Mouse (Mus musculus): Measurements from ENCODE around the gene Map6. TPM values are rescaled to one million over a fixed set of nuclear protein-coding genes. Genes with fewer than 3 reads are reported as not detected.

Map6 gene
- polyA plus RNA-seq, 1 experiment from 2014 or later: 5.0 TPM

GRCm38 (mm10) chr7:99328847-99329246 lies 61.6 kb downstream of the Map6 start:
- Histone ChIP-seq H3K36me3 (ENCODE audit: control insufficient read depth, insufficient read depth, low read length) (no peaks in the 10 kb centered on the region), H3K9me3 (replicated peaks; ENCODE audit: control insufficient read depth, low read length) (no peaks in the 10 kb centered on the region)
- 63% methylated on average over 4 of the region's 4 CpGs for WGBS

GRCm38 (mm10) chr7:99330012-99330411 lies 62.8 kb downstream of the Map6 start:
- Histone ChIP-seq H3K4me3 (replicated peaks; ENCODE audit: low read length) (no peak overlapping the region), H3K27me3 (ENCODE audit: control insufficient read depth, insufficient read depth, low read length) (no peaks in the 10 kb centered on the region), H3K9me3 (replicated peaks; ENCODE audit: control insufficient read depth, low read length) (no peaks in the 10 kb centered on the region), H3K9ac (ENCODE audit: low read length) (no peak overlapping the region), H3K36me3 (ENCODE audit: control insufficient read depth, insufficient read depth, low read length) (no peaks in the 10 kb centered on the region), H3K4me2 (ENCODE audit: low read depth, low read length) (no peak overlapping the region), H3K4me1 (ENCODE audit: control insufficient read depth, insufficient read depth, low read length) (no peaks in the 10 kb centered on the region), H3K27ac (ENCODE audit: low read length) (no peak overlapping the region)
- no peak for ATAC-seq (ENCODE audit: insufficient read depth, low FRiP score)
- WGBS: 76% methylated on average over 5 of the region's 5 CpGs

More at GRCm38 (mm10) chr7:99328847-99329246, 61.6 kb downstream of the Map6 start:
- no peak overlapping the region for H3K9ac ChIP-seq (ENCODE audit: low read length)
- no peak for ATAC-seq (ENCODE audit: insufficient read depth, low FRiP score)
- H3K4me2 ChIP-seq (ENCODE audit: low read depth, low read length): no peak overlapping the region
- no peak overlapping the region for H3K27ac ChIP-seq (ENCODE audit: low read length)
- H3K4me1 ChIP-seq (ENCODE audit: control insufficient read depth, insufficient read depth, low read length): no peaks in the 10 kb centered on the region
- no peaks in the 10 kb centered on the region for H3K27me3 ChIP-seq (ENCODE audit: control insufficient read depth, insufficient read depth, low read length)
- H3K4me3 ChIP-seq (replicated peaks; ENCODE audit: low read length): no peak overlapping the region

GRCm38 (mm10) chr7:99332774-99333480 lies 65.7 kb downstream of the Map6 start:
- Histone ChIP-seq H3K4me1 (ENCODE audit: control insufficient read depth, insufficient read depth, low read length) (no peaks in the 10 kb centered on the region), H3K4me2 (ENCODE audit: low read depth, low read length) (no peak overlapping the region), H3K27ac (ENCODE audit: low read length) (no peak overlapping the region), H3K9me3 (replicated peaks; ENCODE audit: control insufficient read depth, low read length) (no peaks in the 10 kb centered on the region), H3K36me3 (ENCODE audit: control insufficient read depth, insufficient read depth, low read length) (no peaks in the 10 kb centered on the region), H3K27me3 (ENCODE audit: control insufficient read depth, insufficient read depth, low read length) (no peaks in the 10 kb centered on the region), H3K4me3 (replicated peaks; ENCODE audit: low read length) (no peak overlapping the region), H3K9ac (ENCODE audit: low read length) (no peak overlapping the region)
- peak; percentile 67; the same call in 1 of the 2 replicates for ATAC-seq (ENCODE audit: insufficient read depth, low FRiP score)
- WGBS: 39% methylated on average over 12 of the region's 12 CpGs

- no peaks in the 10 kb centered on the region for H3K27me3 ChIP-seq (ENCODE audit: control insufficient read depth, insufficient read depth, low read length)
- peaks cover 11% of the 10 kb centered on the region; the same call in 1 of the 2 replicates for H3K36me3 ChIP-seq (ENCODE audit: control insufficient read depth, insufficient read depth, low read length)
- no peak overlapping the region for H3K4me3 ChIP-seq (replicated peaks; ENCODE audit: low read length)
- WGBS: 75% methylated on average over 8 of the region's 8 CpGs
- no peaks in the 10 kb centered on the region for H3K9me3 ChIP-seq (replicated peaks; ENCODE audit: control insufficient read depth, low read length)
- no peak for ATAC-seq (ENCODE audit: insufficient read depth, low FRiP score)
- no peak overlapping the region for H3K9ac ChIP-seq (ENCODE audit: low read length)
- H3K27ac ChIP-seq (ENCODE audit: low read length): no peak overlapping the region
- no peak overlapping the region for H3K4me2 ChIP-seq (ENCODE audit: low read depth, low read length)
- H3K4me1 ChIP-seq (ENCODE audit: control insufficient read depth, insufficient read depth, low read length): no peaks in the 10 kb centered on the region
Observed at GRCm38 (mm10) chr7:99340736-99341135, 73.5 kb downstream of the Map6 start.

- Histone ChIP-seq H3K9me3 (replicated peaks; ENCODE audit: control insufficient read depth, low read length) (no peaks in the 10 kb centered on the region), H3K9ac (ENCODE audit: low read length) (no peak overlapping the region), H3K27me3 (ENCODE audit: control insufficient read depth, insufficient read depth, low read length) (no peaks in the 10 kb centered on the region), H3K4me3 (replicated peaks; ENCODE audit: low read length) (no peak overlapping the region), H3K27ac (ENCODE audit: low read length) (no peak overlapping the region), H3K4me2 (ENCODE audit: low read depth, low read length) (no peak overlapping the region), H3K4me1 (ENCODE audit: control insufficient read depth, insufficient read depth, low read length) (no peaks in the 10 kb centered on the region), H3K36me3 (ENCODE audit: control insufficient read depth, insufficient read depth, low read length) (peaks cover 36% of the 10 kb centered on the region)
- ATAC-seq (ENCODE audit: insufficient read depth, low FRiP score): no peak
- 82% methylated on average over 4 of the region's 4 CpGs for WGBS
Observed at GRCm38 (mm10) chr7:99343577-99343976, 76.3 kb downstream of the Map6 start.

GRCm38 (mm10) chr7:99347268-99347667 lies 80.0 kb downstream of the Map6 start:
- no peak for ATAC-seq (ENCODE audit: insufficient read depth, low FRiP score)
- Histone ChIP-seq H3K27ac (ENCODE audit: low read length) (no peak overlapping the region), H3K36me3 (ENCODE audit: control insufficient read depth, insufficient read depth, low read length) (peaks cover 43% of the 10 kb centered on the region), H3K9ac (ENCODE audit: low read length) (no peak overlapping the region), H3K4me2 (ENCODE audit: low read depth, low read length) (no peak overlapping the region), H3K4me3 (replicated peaks; ENCODE audit: low read length) (no peak overlapping the region), H3K4me1 (ENCODE audit: control insufficient read depth, insufficient read depth, low read length) (peaks cover 9% of the 10 kb centered on the region; the same call in 1 of the 2 replicates), H3K27me3 (ENCODE audit: control insufficient read depth, insufficient read depth, low read length) (no peaks in the 10 kb centered on the region), H3K9me3 (replicated peaks; ENCODE audit: control insufficient read depth, low read length) (no peaks in the 10 kb centered on the region)
- WGBS: 97% methylated on average over 10 of the region's 10 CpGs

- no peak for ATAC-seq (ENCODE audit: insufficient read depth, low FRiP score)
Observed at GRCm38 (mm10) chr7:99348883-99349282, 81.6 kb downstream of the Map6 start.

GRCm38 (mm10) chr7:99349782-99350720 lies 82.8 kb downstream of the Map6 start:
- 58% methylated on average over 9 of the region's 9 CpGs for WGBS
- Histone ChIP-seq H3K9me3 (replicated peaks; ENCODE audit: control insufficient read depth, low read length) (no peaks in the 10 kb centered on the region), H3K4me2 (ENCODE audit: low read depth, low read length) (peak overlapping the region; percentile 62), H3K4me1 (ENCODE audit: control insufficient read depth, insufficient read depth, low read length) (peaks cover 20% of the 10 kb centered on the region), H3K36me3 (ENCODE audit: control insufficient read depth, insufficient read depth, low read length) (peaks cover 39% of the 10 kb centered on the region), H3K9ac (ENCODE audit: low read length) (peak overlapping the region; percentile 75), H3K27me3 (ENCODE audit: control insufficient read depth, insufficient read depth, low read length) (no peaks in the 10 kb centered on the region), H3K27ac (ENCODE audit: low read length) (peak overlapping the region; percentile 94), H3K4me3 (replicated peaks; ENCODE audit: low read length) (peak overlapping the region; percentile 75)
- ATAC-seq (ENCODE audit: insufficient read depth, low FRiP score): no peak

More at GRCm38 (mm10) chr7:99348883-99349282, 81.6 kb downstream of the Map6 start:
- WGBS: 93% methylated on average over 26 of the region's 26 CpGs
- H3K9ac ChIP-seq (ENCODE audit: low read length): 0 out of 2 replicates have a peak overlapping the region, but pooled peaks have one; percentile 31
- H3K4me1 ChIP-seq (ENCODE audit: control insufficient read depth, insufficient read depth, low read length): peaks cover 13% of the 10 kb centered on the region; the same call in 1 of the 2 replicates
- H3K27me3 ChIP-seq (ENCODE audit: control insufficient read depth, insufficient read depth, low read length): no peaks in the 10 kb centered on the region
- no peak overlapping the region for H3K4me3 ChIP-seq (replicated peaks; ENCODE audit: low read length)
- no peaks in the 10 kb centered on the region for H3K9me3 ChIP-seq (replicated peaks; ENCODE audit: control insufficient read depth, low read length)
- H3K4me2 ChIP-seq (ENCODE audit: low read depth, low read length): no peak overlapping the region
- no peak overlapping the region for H3K27ac ChIP-seq (ENCODE audit: low read length)
- H3K36me3 ChIP-seq (ENCODE audit: control insufficient read depth, insufficient read depth, low read length): peaks cover 43% of the 10 kb centered on the region
